Mouse (Mus musculus): Measurements from ENCODE around the gene Dmac2. TPM values are rescaled to one million over a fixed set of nuclear protein-coding genes. Genes with fewer than 3 reads are reported as not detected.

The Dmac2 gene
- 72.7 and 88.8 TPM in 2 replicates for polyA plus RNA-seq (2012; rRNA removed; ENCODE audit: low replicate concordance)

DNA sequence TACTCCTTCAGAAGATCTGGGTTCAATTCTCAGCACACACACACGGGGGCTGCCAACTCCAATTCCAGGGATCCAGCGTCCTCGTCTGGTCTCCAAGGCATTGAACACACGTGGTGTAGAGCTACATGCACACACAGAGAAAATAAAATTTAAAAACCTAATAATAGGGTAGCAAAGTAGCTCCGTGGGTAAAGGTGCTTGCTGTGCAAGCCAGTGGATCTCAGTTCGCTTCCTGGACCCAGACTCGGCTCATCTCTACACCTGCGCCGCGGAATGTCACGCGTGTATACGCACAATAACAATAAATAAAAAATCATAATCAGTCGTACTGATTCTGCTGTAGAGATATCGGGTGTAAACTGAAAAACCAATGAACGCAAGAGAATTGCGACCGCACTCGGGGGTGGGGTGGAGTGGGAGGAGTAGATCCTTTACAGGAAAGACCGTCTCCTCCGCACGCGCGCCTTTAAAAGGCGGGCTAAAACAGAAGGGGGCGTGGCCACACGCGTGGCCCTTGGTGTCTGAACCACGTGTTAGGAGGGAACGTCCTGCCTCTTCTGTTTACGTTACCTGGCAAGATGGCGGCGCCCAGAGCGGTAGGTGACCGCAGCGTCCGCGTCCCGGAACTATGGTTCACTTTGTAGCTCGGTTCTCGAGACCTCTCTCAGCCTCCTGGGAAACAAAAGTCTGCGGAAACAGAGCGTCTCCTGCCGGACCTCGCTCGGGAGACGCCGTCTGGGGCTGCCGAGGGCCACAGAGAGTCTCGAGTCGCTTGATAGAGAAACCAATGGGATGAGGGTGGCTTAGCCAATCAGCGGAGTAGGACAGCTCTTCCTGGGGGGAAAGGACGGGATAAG lies at the start of gene Dmac2:
Gene Dmac2 (plus strand): TSS at position 550 of the 857 bp plus-strand sequence.

GRCm38 (mm10) chr7:25615706-25616011 lies 3.6 kb upstream of the Dmac2 start, which contains the start of gene Erich4:
TSS of gene Erich4 (minus strand) at chr7:25615892.

DNA sequence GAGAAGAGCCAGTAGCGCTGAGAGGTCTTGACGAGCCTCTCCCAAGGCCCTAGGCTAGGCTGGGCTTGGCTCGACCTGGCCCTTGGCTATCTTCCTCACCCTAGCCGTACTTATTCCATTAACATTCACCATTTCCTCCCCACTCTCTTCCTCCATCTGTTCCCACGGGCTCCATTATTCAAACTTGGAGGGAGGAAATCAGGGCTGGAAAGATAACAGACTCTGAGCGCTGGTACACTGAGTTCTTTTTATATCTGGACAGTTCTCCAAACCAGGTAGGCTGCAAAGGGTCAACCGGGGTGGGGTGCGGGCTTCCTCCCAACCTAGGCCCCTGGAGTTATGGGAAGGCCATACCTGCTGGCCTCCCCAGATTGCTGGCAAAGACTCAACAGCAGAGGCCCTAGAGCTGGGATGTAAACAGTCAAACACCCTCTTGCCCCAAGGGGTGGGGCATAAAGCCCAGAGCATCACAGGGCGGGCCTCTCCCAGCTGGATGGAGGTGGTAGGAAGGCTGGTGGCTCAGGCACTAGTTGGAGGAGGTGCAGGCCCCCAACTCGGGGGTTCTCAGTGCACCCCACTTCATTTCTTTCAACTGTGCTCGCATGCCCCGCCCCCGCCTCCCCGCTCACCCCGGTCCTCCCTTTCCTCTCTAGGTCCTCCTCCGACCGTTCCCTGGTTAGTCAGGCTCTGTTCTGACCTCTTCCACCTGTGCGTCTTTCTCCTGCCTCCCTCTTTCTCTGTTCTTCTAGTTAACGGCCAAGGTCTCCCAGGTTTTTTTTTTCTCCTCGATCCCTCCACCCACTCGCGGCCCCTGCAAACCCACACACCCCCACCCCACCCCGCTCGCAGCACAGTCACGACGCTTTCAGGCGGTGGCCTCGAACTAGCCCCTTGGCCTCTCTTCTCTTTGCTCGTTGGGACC lies 7.6 kb downstream of the Dmac2 start, which contains the start of gene B3gnt8:
Gene B3gnt8 (plus strand): TSS at position 146 of the 922 bp plus-strand sequence.

DNA sequence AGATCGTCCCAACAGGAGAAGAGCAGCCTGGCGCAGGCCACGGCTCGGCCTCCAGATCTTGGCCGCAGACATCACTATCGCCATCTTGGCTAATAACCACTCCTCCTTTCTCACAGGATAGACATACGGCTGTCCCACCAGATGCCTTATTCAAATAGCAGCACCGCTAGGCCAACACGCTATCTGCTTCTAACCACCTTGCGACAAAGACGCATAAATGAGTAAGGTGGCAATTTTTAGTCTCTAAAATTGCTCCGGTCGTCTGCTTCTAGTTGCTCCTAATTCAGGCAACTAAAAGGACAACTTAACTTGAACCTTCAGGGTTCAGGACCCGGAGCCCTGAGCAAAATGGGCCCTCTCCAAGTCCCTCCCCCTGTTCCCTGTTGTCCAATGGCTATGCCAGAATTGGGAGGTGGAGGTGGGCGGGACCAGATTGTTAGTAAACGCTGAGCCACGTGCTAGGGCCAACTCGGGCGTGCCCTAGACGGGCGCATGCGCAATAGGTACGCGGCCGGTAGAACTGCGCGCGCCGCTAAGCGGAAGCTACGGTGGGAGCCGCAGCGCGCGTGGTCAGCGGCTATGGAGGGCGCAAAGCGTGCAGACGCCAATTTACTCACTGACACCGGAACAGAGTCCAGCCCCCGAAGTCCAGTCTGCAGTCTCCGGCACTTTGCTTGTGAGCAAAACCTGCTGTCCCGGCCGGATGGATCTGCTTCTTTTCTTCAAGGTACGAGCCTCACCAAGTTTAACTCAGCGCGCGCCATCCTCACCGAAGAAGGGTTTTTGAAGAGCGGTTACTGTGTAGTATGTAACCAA lies 39.7 kb downstream of the Dmac2 start, which contains the start of the genes Bckdha and Exosc5:
Gene Bckdha (minus strand): TSS at position 325 of the 816 bp plus-strand sequence.
Gene Exosc5 (plus strand): TSS at position 508 of the 816 bp plus-strand sequence.

DNA sequence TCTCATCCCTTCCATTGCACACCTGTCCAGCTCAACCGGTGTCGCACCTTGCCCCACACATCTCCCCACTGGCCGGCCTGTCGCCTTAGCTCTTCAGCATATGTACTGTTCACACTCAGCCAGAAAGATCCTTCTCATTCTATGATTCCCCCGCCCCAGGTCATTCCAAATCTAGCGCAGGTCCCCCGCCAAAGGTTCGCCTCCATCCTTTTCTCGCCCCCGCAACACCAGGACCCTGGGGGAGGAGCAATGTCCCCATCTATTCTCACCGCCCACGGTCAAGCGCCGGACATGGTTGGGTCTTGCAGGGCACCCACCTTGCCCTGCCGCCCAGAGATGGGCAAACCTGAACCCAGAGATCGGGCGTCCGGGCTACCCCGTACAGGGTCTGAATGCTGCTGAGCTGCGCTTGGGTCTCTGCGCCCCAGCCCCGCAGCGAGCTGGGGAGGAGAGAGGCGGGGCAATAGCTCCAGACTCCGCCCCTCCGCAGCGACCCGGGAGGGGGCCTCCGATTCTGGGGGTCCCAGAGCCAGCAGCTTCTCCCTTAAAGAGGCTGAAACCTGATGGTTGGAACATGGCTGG lies 55.6 kb downstream of the Dmac2 start, which contains the start of gene Tmem91:
Gene Tmem91 (minus strand): TSS at position 448 of the 582 bp plus-strand sequence.

Other genes starting within 250 kb of the Dmac2 start
- 1.6 and 9.7 TPM in 2 replicates for gene Cnfn, start 249.7 kb upstream of the Dmac2 start, polyA plus RNA-seq (2012; rRNA removed; ENCODE audit: low replicate concordance)
- gene Lipe, start 220.7 kb upstream of the Dmac2 start, polyA plus RNA-seq (2012; rRNA removed; ENCODE audit: low replicate concordance) = 870 and 942 TPM in 2 replicates
- gene Cxcl17, start 206.5 kb upstream of the Dmac2 start, polyA plus RNA-seq (2012; rRNA removed; ENCODE audit: low replicate concordance) = 4.4 and 7.6 TPM in 2 replicates
- gene Ceacam1, start 141.8 kb upstream of the Dmac2 start, polyA plus RNA-seq (2012; rRNA removed; ENCODE audit: low replicate concordance) = 13.5 and 19.3 TPM in 2 replicates
- gene Ceacam2, start 79.6 kb upstream of the Dmac2 start, polyA plus RNA-seq (2012; rRNA removed; ENCODE audit: low replicate concordance) = 0.27 TPM in 1 of 2 replicates, not detected in the other
- gene Erich4, start 3.5 kb upstream of the Dmac2 start, polyA plus RNA-seq (2012; rRNA removed; ENCODE audit: low replicate concordance) = not detected in 2 replicates
- gene B3gnt8, start 7.2 kb downstream of the Dmac2 start, polyA plus RNA-seq (2012; rRNA removed; ENCODE audit: low replicate concordance) = 16.0 and 41.9 TPM in 2 replicates
- 430 and 538 TPM in 2 replicates for gene Bckdha, start 39.6 kb downstream of the Dmac2 start, polyA plus RNA-seq (2012; rRNA removed; ENCODE audit: low replicate concordance)
- 57.6 and 133 TPM in 2 replicates for gene Exosc5, start 39.8 kb downstream of the Dmac2 start, polyA plus RNA-seq (2012; rRNA removed; ENCODE audit: low replicate concordance)
- gene Tmem91, start 55.8 kb downstream of the Dmac2 start, polyA plus RNA-seq (2012; rRNA removed; ENCODE audit: low replicate concordance) = 1.5 and 2.5 TPM in 2 replicates
- 49.1 and 72.8 TPM in 2 replicates for gene B9d2, start 61.4 kb downstream of the Dmac2 start, polyA plus RNA-seq (2012; rRNA removed; ENCODE audit: low replicate concordance)
- gene Tgfb1, start 67.6 kb downstream of the Dmac2 start, polyA plus RNA-seq (2012; rRNA removed; ENCODE audit: low replicate concordance) = 50.3 and 124 TPM in 2 replicates
- gene Ccdc97, start 99.7 kb downstream of the Dmac2 start, polyA plus RNA-seq (2012; rRNA removed; ENCODE audit: low replicate concordance) = 80.6 and 109 TPM in 2 replicates
- gene Hnrnpul1, start 135.3 kb downstream of the Dmac2 start, polyA plus RNA-seq (2012; rRNA removed; ENCODE audit: low replicate concordance) = 30.7 and 50.8 TPM in 2 replicates
- gene Axl, start 169.3 kb downstream of the Dmac2 start, polyA plus RNA-seq (2012; rRNA removed; ENCODE audit: low replicate concordance) = 140 and 145 TPM in 2 replicates
- gene Cyp2s1, start 197.5 kb downstream of the Dmac2 start, polyA plus RNA-seq (2012; rRNA removed; ENCODE audit: low replicate concordance) = 4.4 and 4.9 TPM in 2 replicates

All from mammary gland, adult 2 months (tissue).